Mouse (Mus musculus): Measurements from ENCODE around the gene Galnt18.

Gene Galnt18

GRCm38 (mm10) chr7:111452000-111452399 is 327.8 kb downstream of the Galnt18 start:
- no peak for DNase-seq

- DNase-seq: no peak
Measured at GRCm38 (mm10) chr7:111450286-111451095, 329.3 kb downstream of the Galnt18 start.

DNA sequence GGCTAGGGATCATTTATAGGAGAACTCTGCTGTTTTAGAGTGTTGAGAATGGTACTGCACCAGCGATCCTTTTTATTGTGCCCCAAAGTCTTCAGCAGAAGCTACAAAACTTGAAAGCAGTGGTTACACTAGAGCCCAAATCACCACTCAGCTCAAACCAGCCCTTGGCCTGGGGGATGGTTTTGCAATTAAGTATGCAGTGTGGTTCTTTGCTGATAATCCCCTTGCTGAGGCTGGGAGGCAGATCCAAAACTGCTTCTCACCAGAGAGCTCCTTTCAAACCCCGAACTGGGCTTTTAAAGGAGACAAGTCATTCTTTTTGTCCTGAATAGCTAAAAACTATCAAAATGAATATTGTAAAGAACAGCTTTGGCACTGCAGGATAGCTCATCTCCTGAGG is 346.6 kb downstream of the Galnt18 start:
- DNase-seq: no peak

DNA sequence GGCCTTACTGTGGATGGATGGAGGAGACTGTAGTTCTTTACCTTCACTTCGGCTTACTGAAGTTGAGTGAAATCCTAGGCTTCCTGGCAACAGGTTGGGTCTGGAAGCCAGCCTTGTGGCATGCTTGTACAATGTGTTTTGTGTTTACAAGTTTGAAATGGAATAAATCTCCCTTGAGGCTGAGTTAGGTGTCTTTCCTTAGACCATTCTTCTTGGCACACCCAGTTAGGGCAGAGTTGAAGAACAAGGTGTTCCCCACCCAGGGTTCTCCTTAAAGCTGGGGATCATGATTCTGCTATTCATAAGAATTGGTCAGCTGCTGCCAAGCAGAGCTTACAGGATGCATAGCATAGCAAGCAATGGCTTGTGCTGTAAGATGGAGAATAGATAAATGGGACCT is 352.4 kb downstream of the Galnt18 start:
- no peak for DNase-seq
